11 mouse cellular contexts compared by ENCODE assay signal in the genomic region with DNA sequence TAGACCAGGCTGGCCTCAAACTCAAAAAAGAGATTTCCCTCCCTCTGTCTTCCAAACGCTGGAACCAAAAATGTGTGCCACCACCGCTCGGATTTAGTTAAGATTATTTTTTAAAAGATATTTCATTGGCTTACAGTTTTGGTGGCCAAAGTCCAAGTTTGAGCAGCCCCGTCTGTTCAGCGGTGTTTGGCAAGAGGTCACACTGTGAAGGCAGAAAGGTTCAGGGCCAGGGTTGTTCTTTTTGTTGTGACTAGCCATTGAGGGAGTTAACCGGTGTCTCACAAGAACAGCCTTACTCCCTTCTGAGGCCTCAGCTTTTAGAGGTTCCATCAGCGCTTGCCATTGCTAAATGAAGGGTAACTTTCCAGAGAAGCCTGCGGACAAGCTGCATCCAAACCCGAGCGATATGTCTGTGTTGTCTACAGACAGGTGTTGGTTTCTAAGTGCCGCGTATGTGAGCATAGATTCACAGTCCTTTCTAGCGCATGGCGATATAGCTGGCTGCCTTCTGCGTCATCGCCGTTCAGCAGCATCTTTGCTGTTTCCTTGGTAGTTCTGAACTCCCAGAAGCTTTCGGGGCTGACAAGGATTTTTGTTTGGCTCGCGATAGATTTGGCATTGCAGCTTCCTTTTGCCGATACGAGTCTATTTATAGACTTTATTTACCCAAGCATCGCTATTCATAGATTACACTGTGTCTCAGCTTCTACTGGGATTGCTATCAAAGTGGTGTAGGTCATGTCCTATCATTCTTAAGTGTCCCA. TPM values are rescaled to one million over a fixed set of nuclear protein-coding genes. Genes with fewer than 3 reads are reported as not detected.
A peak's percentile ranks its signal among the peaks of the same experiment; 100 is the strongest.
DNase-seq lines count a peak whose midpoint lies in the region; ATAC-seq lines count a peak whose summit lies in the region.
"Had no signal": no experiment of that assay in that cellular context is flagged by ENCODE, and none has a peak within 500 bp of the region (broad histone marks: within the 10 kb centered on the region; RNA-seq: fewer than 3 reads in every experiment).

No protein-coding gene starts in this region.

- no peaks in the 10 kb centered on the region for H3K9me3 ChIP-seq in forebrain, embryonic 14.5 days (replicated peaks; ENCODE audit: control insufficient read depth, low read length)
- H3K9me3 ChIP-seq in forebrain, embryonic 11.5 days (ENCODE audit: control insufficient read depth, low read length) = no peaks in the 10 kb centered on the region
- H3K9me3 ChIP-seq in kidney, embryonic 15.5 days (replicated peaks) = no peaks in the 10 kb centered on the region

- no peaks in the 10 kb centered on the region for H3K27me3 ChIP-seq in forebrain, embryonic 14.5 days (replicated peaks; ENCODE audit: control insufficient read depth, insufficient read depth, low read length)
- no peaks in the 10 kb centered on the region for H3K27me3 ChIP-seq in forebrain, embryonic 11.5 days (ENCODE audit: control insufficient read depth, insufficient read depth, low read length)
- H3K27me3 ChIP-seq in kidney, embryonic 15.5 days = no peaks in the 10 kb centered on the region

- no peak for ATAC-seq in forebrain, embryonic 14.5 days
- ATAC-seq in forebrain, embryonic 11.5 days (replicated peaks; ENCODE audit: low FRiP score) = no peak
- no peak for ATAC-seq in kidney, embryonic 15.5 days (replicated peaks; ENCODE audit: low FRiP score)
- ATAC-seq: intestine, postnatal 0 days had no signal

- H3K36me3 ChIP-seq in forebrain, embryonic 14.5 days (ENCODE audit: control insufficient read depth, insufficient read depth, low read length) = no peaks in the 10 kb centered on the region
- no peaks in the 10 kb centered on the region for H3K36me3 ChIP-seq in forebrain, embryonic 11.5 days (ENCODE audit: control insufficient read depth, insufficient read depth, low read length)
- H3K36me3 ChIP-seq in kidney, embryonic 15.5 days = no peaks in the 10 kb centered on the region

- H3K4me2 ChIP-seq in forebrain, embryonic 14.5 days (ENCODE audit: low read length) = no peak overlapping the region
- no peak overlapping the region for H3K4me2 ChIP-seq in forebrain, embryonic 11.5 days (ENCODE audit: low read depth, low read length, severe bottlenecking)
- H3K4me2 ChIP-seq in kidney, embryonic 15.5 days = no peak overlapping the region

- 88% methylated on average over 23 of the region's 23 CpGs for WGBS in forebrain, embryonic 14.5 days
- 90% methylated on average over 23 of the region's 23 CpGs for WGBS in forebrain, embryonic 11.5 days
- WGBS in kidney, embryonic 15.5 days = 81% methylated on average over 23 of the region's 23 CpGs

- no peak overlapping the region for H3K9ac ChIP-seq in forebrain, embryonic 14.5 days (ENCODE audit: low read length)
- no peak overlapping the region for H3K9ac ChIP-seq in forebrain, embryonic 11.5 days (ENCODE audit: low read length)
- H3K9ac ChIP-seq in kidney, embryonic 15.5 days = no peak overlapping the region

- no peak overlapping the region for H3K4me3 ChIP-seq in forebrain, embryonic 14.5 days (ENCODE audit: low read depth, low read length)
- H3K4me3 ChIP-seq in forebrain, embryonic 11.5 days (ENCODE audit: low read depth, low read length) = no peak overlapping the region
- H3K4me3 ChIP-seq in kidney, embryonic 15.5 days (replicated peaks) = no peak overlapping the region

- H3K27ac ChIP-seq in forebrain, embryonic 14.5 days (ENCODE audit: low read depth, low read length) = no peak overlapping the region
- H3K27ac ChIP-seq in forebrain, embryonic 11.5 days (ENCODE audit: low read depth, low read length) = no peak overlapping the region
- peak overlapping the region; percentile 45; the same call in 1 of the 2 replicates for H3K27ac ChIP-seq in kidney, embryonic 15.5 days

- no peaks in the 10 kb centered on the region for H3K4me1 ChIP-seq in forebrain, embryonic 14.5 days (ENCODE audit: control insufficient read depth, insufficient read depth, low read length)
- H3K4me1 ChIP-seq in forebrain, embryonic 11.5 days (replicated peaks; ENCODE audit: control insufficient read depth, insufficient read depth, low read length) = no peaks in the 10 kb centered on the region
- H3K4me1 ChIP-seq in kidney, embryonic 15.5 days = peaks cover 3% of the 10 kb centered on the region; the same call in 1 of the 2 replicates

- DNase-seq in forebrain, embryonic 14.5 days (ENCODE audit: low spot score) = peak; percentile 30
- DNase-seq in forebrain, embryonic 11.5 days (ENCODE audit: low spot score) = no peak
- no peak for DNase-seq in kidney, postnatal 14 days
- peak; percentile 57 to 59 for DNase-seq in right cerebral cortex, adult 2 months (ENCODE audit: low spot score in 2 of 2)
- no peak for DNase-seq in right cerebral cortex, postnatal 14 days
- DNase-seq in right cerebral cortex, postnatal 4 days = peak; percentile 22
- DNase-seq in c-Kit-positive CD71-positive TER-119-positive erythroid progenitor cells, embryonic 14.5 days (ENCODE audit: low spot score) = no peak
- DNase-seq: midbrain, embryonic 14.5 days; thymus, adult 18-20 months had no signal

RNA-seq across cellular contexts. Expression of gene Inpp5b, which starts 24.3 kb away (rescaled TPM):
- 20.8 and 22.1 TPM in 2 replicates for polyA plus RNA-seq in forebrain, embryonic 14.5 days (2014; fragmentation: Nextera tagmentation; extraction: Ambion mirVana)
- 34.1 and 36.8 TPM in 2 replicates for polyA plus RNA-seq in forebrain, embryonic 11.5 days (2014; fragmentation: Nextera tagmentation; extraction: Ambion mirVana)
- polyA plus RNA-seq in kidney, embryonic 15.5 days (2015; fragmentation: Nextera tagmentation; extraction: Ambion mirVana) = 29.6 and 33.7 TPM in 2 replicates

RNA-seq across cellular contexts. Expression of gene Mtf1, which starts 35.9 kb away (rescaled TPM):
- polyA plus RNA-seq in forebrain, embryonic 14.5 days (2014; fragmentation: Nextera tagmentation; extraction: Ambion mirVana) = 12.7 and 13.6 TPM in 2 replicates
- 14.7 and 15.4 TPM in 2 replicates for polyA plus RNA-seq in forebrain, embryonic 11.5 days (2014; fragmentation: Nextera tagmentation; extraction: Ambion mirVana)
- polyA plus RNA-seq in kidney, embryonic 15.5 days (2015; fragmentation: Nextera tagmentation; extraction: Ambion mirVana) = 14.2 and 15.5 TPM in 2 replicates

RNA-seq across cellular contexts. Expression of gene Sf3a3, which starts 51.4 kb away (rescaled TPM):
- 118 TPM in 2 replicates for polyA plus RNA-seq in forebrain, embryonic 14.5 days (2014; fragmentation: Nextera tagmentation; extraction: Ambion mirVana)
- polyA plus RNA-seq in forebrain, embryonic 11.5 days (2014; fragmentation: Nextera tagmentation; extraction: Ambion mirVana) = 218 and 220 TPM in 2 replicates
- polyA plus RNA-seq in kidney, embryonic 15.5 days (2015; fragmentation: Nextera tagmentation; extraction: Ambion mirVana) = 171 and 175 TPM in 2 replicates

Comparison
In these comparisons a context has a peak if more than half of its experiments do, and no peak if none do; other contexts are left out.
1. DNase-seq: peak in forebrain, embryonic 14.5 days (single experiment), right cerebral cortex, adult 2 months (2 of 2) and right cerebral cortex, postnatal 4 days (single experiment); none in forebrain, embryonic 11.5 days (single experiment), kidney, postnatal 14 days (single experiment), right cerebral cortex, postnatal 14 days (single experiment) and c-Kit-positive CD71-positive TER-119-positive erythroid progenitor cells, embryonic 14.5 days (single experiment).